Mouse (Mus musculus) heart, postnatal 0 days (tissue): ENCODE measurements around the gene Psmb6.

Experiments used
- CTCF ChIP-seq: IDR thresholded peaks from 2 replicates; pipeline ENCODE4 v1.5.1; 2016; ENCODE audit warnings: antibody characterized with exemption, control low read depth, low read depth
- EP300 ChIP-seq: IDR thresholded peaks from 2 replicates; pipeline ENCODE4 v1.6.1; 2016; ENCODE audit warnings: antibody characterized with exemption, low read depth

GRCm38 (mm10) chr11:70561937-70562286 lies 36.7 kb downstream of the Psmb6 start:
- TF ChIP-seq CTCF = no peak
- no peak for TF ChIP-seq EP300
